Mouse (Mus musculus) heart, embryonic 11.5 days (tissue): ENCODE measurements around the gene Gm11492. TPM values are rescaled to one million over a fixed set of nuclear protein-coding genes. Genes with fewer than 3 reads are reported as not detected.

Source experiments
- ATAC-seq: fragments of 200-750 bp; cut with Nextera tagmentation; replicated peaks from 2 replicates; pipeline ENCODE4 v1.8.0; 2017; ENCODE audit warnings: moderate library complexity; ENCODE audit not compliant: insufficient number of reproducible peaks, low FRiP score, low TSS enrichment
- H3K27ac ChIP-seq: fragments of 300-500 bp; sonication (generic); 2 replicates; pipeline ENCODE4 v1.5.1; 2014; ENCODE audit warnings: mild to moderate bottlenecking, low read depth, low read length
- H3K27me3 ChIP-seq: fragments of 300-500 bp; sonication (generic); 2 replicates; pipeline ENCODE4 v1.6.1; 2014; ENCODE audit warnings: mild to moderate bottlenecking, low read length, mixed read lengths; ENCODE audit not compliant: control insufficient read depth, insufficient read depth
- H3K36me3 ChIP-seq: fragments of 300-500 bp; sonication (generic); 2 replicates; pipeline ENCODE4 v1.6.1; 2014; ENCODE audit warnings: mild to moderate bottlenecking, low read length, moderate library complexity, mixed read lengths; ENCODE audit not compliant: control insufficient read depth, insufficient read depth
- H3K4me1 ChIP-seq: fragments of 300-500 bp; sonication (generic); 2 replicates; pipeline ENCODE4 v1.6.1; 2014; ENCODE audit warnings: low read length; ENCODE audit not compliant: control insufficient read depth, insufficient read depth
- H3K4me2 ChIP-seq: fragments of 300-500 bp; sonication (generic); 2 replicates; pipeline ENCODE4 v1.6.1; 2014; ENCODE audit warnings: mild to moderate bottlenecking, moderate library complexity
- H3K4me3 ChIP-seq: fragments of 300-500 bp; sonication (generic); 2 replicates; pipeline ENCODE4 v1.5.1; 2014; ENCODE audit warnings: low read depth, low read length
- H3K9ac ChIP-seq: fragments of 300-500 bp; sonication (generic); 2 replicates; pipeline ENCODE4 v1.6.1; 2014; ENCODE audit warnings: mild to moderate bottlenecking, low read depth, low read length, moderate library complexity
- H3K9me3 ChIP-seq: fragments of 300-500 bp; sonication (generic); replicated peaks from 2 replicates; pipeline ENCODE4 v1.6.1; 2016; ENCODE audit warnings: low read length; ENCODE audit not compliant: control insufficient read depth
- WGBS: fragments of 180-500 bp; shearing (Covaris S2); extraction: QIAGEN DNeasy Blood & Tissue Kit; methylation state at CpG from one replicate; pipeline ENCODE4 v1.1.7; 2014; ENCODE audit not compliant: insufficient replicate concordance; 5-methylcytosine and 5-hydroxymethylcytosine counted together
- polyA plus RNA-seq: library from polyadenylated mRNA; unstranded; fragments of >200 nt; fragmentation: Nextera tagmentation; extraction: Ambion mirVana; gene quantifications from 2 replicates; pipeline ENCODE4 v1.2.1, GENCODE M21; 2014

Gm11492 gene
- polyA plus RNA-seq, 1 experiment from 2014 or later, result not detected

- no peak overlapping the region for H3K27ac ChIP-seq
- no peaks in the 10 kb centered on the region for H3K9me3 ChIP-seq
- no peak for ATAC-seq
- peaks cover 40% of the 10 kb centered on the region for H3K36me3 ChIP-seq
- no peak overlapping the region for H3K9ac ChIP-seq
- H3K4me2 ChIP-seq, result no peak overlapping the region
- 90% methylated on average over 28 of the region's 32 CpGs for WGBS
- no peaks in the 10 kb centered on the region for H3K4me1 ChIP-seq
- no peaks in the 10 kb centered on the region for H3K27me3 ChIP-seq
- H3K4me3 ChIP-seq, result no peak overlapping the region
Measured at GRCm38 (mm10) chr11:87617606-87618005, 51.2 kb downstream of the Gm11492 start.

Other genes with a start within 250 kb of the Gm11492 start
- gene Ppm1e, start 207.6 kb upstream of the Gm11492 start, polyA plus RNA-seq, result 3.8 and 4.2 TPM in 2 replicates
- gene Rad51c, start 161.7 kb upstream of the Gm11492 start, polyA plus RNA-seq, result 11.6 and 11.9 TPM in 2 replicates
- gene Tex14, start 161.6 kb upstream of the Gm11492 start, polyA plus RNA-seq, result 0.30 and 0.96 TPM in 2 replicates
- 11.7 and 13.3 TPM in 2 replicates for gene Sept4, start 2.2 kb downstream of the Gm11492 start, polyA plus RNA-seq
- gene Mtmr4, start 25.5 kb downstream of the Gm11492 start, polyA plus RNA-seq, result 23.4 and 28.1 TPM in 2 replicates
- 0.11 and 0.18 TPM in 2 replicates for gene Hsf5, start 50.5 kb downstream of the Gm11492 start, polyA plus RNA-seq
- gene Rnf43, start 96.1 kb downstream of the Gm11492 start, polyA plus RNA-seq, result 0.54 and 0.96 TPM in 2 replicates
- 114 and 120 TPM in 2 replicates for gene Supt4a, start 170.9 kb downstream of the Gm11492 start, polyA plus RNA-seq
- 0.72 and 1.2 TPM in 2 replicates for gene Tspoap1, start 193.9 kb downstream of the Gm11492 start, polyA plus RNA-seq
- gene Mpo, start 226.9 kb downstream of the Gm11492 start, polyA plus RNA-seq, result 6.7 and 9.4 TPM in 2 replicates